ENCODE assay signal across 23 mouse cellular contexts in the genomic region with DNA sequence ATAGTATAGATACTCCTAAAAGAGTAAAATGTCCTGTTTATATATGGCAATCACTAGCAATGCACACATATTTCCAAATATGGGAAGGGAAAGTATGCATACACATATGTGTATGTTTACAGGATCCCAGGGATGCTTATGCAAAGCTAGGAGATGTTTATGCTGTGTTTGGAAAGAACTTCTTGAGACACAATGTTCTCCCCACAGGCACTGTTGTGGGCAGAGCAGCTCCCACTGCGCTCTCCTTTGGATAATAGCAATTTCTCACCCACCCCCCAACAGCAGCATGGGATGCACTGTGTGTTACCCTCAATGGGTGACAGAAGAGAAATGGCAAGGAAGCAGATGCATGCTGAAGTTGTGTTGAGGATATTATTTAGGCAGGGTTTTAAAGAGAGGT.
DNase-seq lines count a peak whose midpoint lies in the region; ATAC-seq and TF ChIP-seq lines count a peak whose summit lies in the region.
"Had no signal": no experiment of that assay in that cellular context is flagged by ENCODE, and none has a peak within 500 bp of the region (broad histone marks: within the 10 kb centered on the region; RNA-seq: fewer than 3 reads in every experiment).

No protein-coding gene starts in this region.

- DNase-seq in lung, embryonic 14.5 days = peak; percentile 53
- no peak for DNase-seq in lung, postnatal 25 days (ENCODE audit: low spot score)
- DNase-seq in lung, postnatal 4 days = no peak
- no peak for DNase-seq in stomach, postnatal 0 days (ENCODE audit: low spot score)
- no peak for DNase-seq in urinary bladder, postnatal 14 days (ENCODE audit: low spot score)
- DNase-seq: adrenal gland, adult 2 months; adrenal gland, postnatal 25 days; cerebellum, adult 11 months; cerebellum, adult 18-20 months; cerebellum, adult 8-10 months; cerebellum, adult 9-11 months; cerebellum, postnatal 14 days; cerebellum, postnatal 36 days; embryo, embryonic 11 days had no signal

- TF ChIP-seq EP300 in stomach, postnatal 0 days (optimal IDR thresholded peaks at IDR 0.05) = no peak

- H3K4me3 ChIP-seq in lung, embryonic 14.5 days (ENCODE audit: low read depth, low read length) = no peak overlapping the region
- no peak overlapping the region for H3K4me3 ChIP-seq in lung, embryonic 16.5 days (ENCODE audit: low read length)
- H3K4me3 ChIP-seq in stomach, embryonic 15.5 days (replicated peaks) = no peak overlapping the region
- H3K4me3 ChIP-seq in stomach, postnatal 0 days (ENCODE audit: low read depth, low read length) = no peak overlapping the region
- no peak overlapping the region for H3K4me3 ChIP-seq in stomach, embryonic 16.5 days (replicated peaks; ENCODE audit: low read length)
- H3K4me3 ChIP-seq: embryonic facial prominence, embryonic 13.5 days; embryonic facial prominence, embryonic 15.5 days; erythroblast, embryonic 14.5 days; forebrain, embryonic 10.5 days; forebrain, embryonic 12.5 days had no signal

- WGBS in lung, embryonic 14.5 days = 48% methylated on average over 1 of the region's 1 CpGs
- WGBS in lung, embryonic 16.5 days = 52% methylated on average over 1 of the region's 1 CpGs
- WGBS in stomach, embryonic 15.5 days = 81% methylated on average over 1 of the region's 1 CpGs
- 58% methylated on average over 1 of the region's 1 CpGs for WGBS in stomach, postnatal 0 days
- WGBS in stomach, embryonic 16.5 days = 61% methylated on average over 1 of the region's 1 CpGs

- no peaks in the 10 kb centered on the region for H3K27me3 ChIP-seq in lung, embryonic 14.5 days (ENCODE audit: insufficient read depth, low read length)
- no peaks in the 10 kb centered on the region for H3K27me3 ChIP-seq in lung, embryonic 16.5 days (ENCODE audit: control insufficient read depth, insufficient read depth, low read depth, low read length)
- H3K27me3 ChIP-seq in stomach, embryonic 15.5 days (replicated peaks) = no peaks in the 10 kb centered on the region
- no peaks in the 10 kb centered on the region for H3K27me3 ChIP-seq in stomach, postnatal 0 days (ENCODE audit: control insufficient read depth, insufficient read depth, low read length)
- no peaks in the 10 kb centered on the region for H3K27me3 ChIP-seq in stomach, embryonic 16.5 days (ENCODE audit: control insufficient read depth, insufficient read depth, low read length)
- H3K27me3 ChIP-seq: embryonic facial prominence, embryonic 13.5 days; embryonic facial prominence, embryonic 15.5 days; forebrain, embryonic 12.5 days had no signal

- H3K9ac ChIP-seq in lung, embryonic 14.5 days = no peak overlapping the region
- no peak overlapping the region for H3K9ac ChIP-seq in lung, embryonic 16.5 days (ENCODE audit: low read length)
- H3K9ac ChIP-seq in stomach, embryonic 15.5 days = no peak overlapping the region
- no peak overlapping the region for H3K9ac ChIP-seq in stomach, postnatal 0 days (ENCODE audit: low read length)
- no peak overlapping the region for H3K9ac ChIP-seq in stomach, embryonic 16.5 days (ENCODE audit: low read length)
- H3K9ac ChIP-seq: embryonic facial prominence, embryonic 13.5 days; embryonic facial prominence, embryonic 15.5 days; forebrain, embryonic 12.5 days had no signal

- H3K4me2 ChIP-seq in lung, embryonic 14.5 days = no peak overlapping the region
- H3K4me2 ChIP-seq in lung, embryonic 16.5 days (ENCODE audit: low read depth, low read length) = no peak overlapping the region
- H3K4me2 ChIP-seq in stomach, embryonic 15.5 days = no peak overlapping the region
- H3K4me2 ChIP-seq in stomach, postnatal 0 days (replicated peaks; ENCODE audit: low read depth) = no peak overlapping the region
- H3K4me2 ChIP-seq in stomach, embryonic 16.5 days (ENCODE audit: low read depth, low read length) = no peak overlapping the region
- H3K4me2 ChIP-seq: embryonic facial prominence, embryonic 13.5 days; embryonic facial prominence, embryonic 15.5 days; forebrain, embryonic 12.5 days had no signal

- H3K4me1 ChIP-seq in lung, embryonic 14.5 days (ENCODE audit: insufficient read depth) = no peaks in the 10 kb centered on the region
- no peaks in the 10 kb centered on the region for H3K4me1 ChIP-seq in lung, embryonic 16.5 days (replicated peaks; ENCODE audit: control insufficient read depth, insufficient read depth, low read length)
- no peaks in the 10 kb centered on the region for H3K4me1 ChIP-seq in stomach, embryonic 15.5 days
- no peaks in the 10 kb centered on the region for H3K4me1 ChIP-seq in stomach, postnatal 0 days (replicated peaks; ENCODE audit: control insufficient read depth, insufficient read depth)
- no peaks in the 10 kb centered on the region for H3K4me1 ChIP-seq in stomach, embryonic 16.5 days (ENCODE audit: control insufficient read depth, insufficient read depth, low read length)
- H3K4me1 ChIP-seq: embryonic facial prominence, embryonic 15.5 days; forebrain, embryonic 10.5 days; forebrain, embryonic 12.5 days had no signal

- no peak overlapping the region for H3K27ac ChIP-seq in lung, embryonic 14.5 days (ENCODE audit: low read depth)
- 0 out of 2 replicates have a peak overlapping the region, but pooled peaks have one; percentile 56 for H3K27ac ChIP-seq in lung, embryonic 16.5 days (ENCODE audit: low read length)
- 0 out of 2 replicates have a peak overlapping the region, but pooled peaks have one; percentile 8 for H3K27ac ChIP-seq in stomach, embryonic 15.5 days
- H3K27ac ChIP-seq in stomach, postnatal 0 days (replicated peaks) = no peak overlapping the region
- H3K27ac ChIP-seq in stomach, embryonic 16.5 days (ENCODE audit: low read length) = peak overlapping the region; percentile 46
- H3K27ac ChIP-seq: embryonic facial prominence, embryonic 13.5 days; embryonic facial prominence, embryonic 15.5 days; forebrain, embryonic 10.5 days; forebrain, embryonic 12.5 days had no signal

- TF ChIP-seq CTCF in lung, embryonic 14.5 days (IDR thresholded peaks at IDR 0.05; ENCODE audit: low read depth) = no peak
- TF ChIP-seq CTCF in stomach, postnatal 0 days (IDR thresholded peaks at IDR 0.05; ENCODE audit: low read depth) = no peak

- H3K36me3 ChIP-seq in lung, embryonic 14.5 days (ENCODE audit: insufficient read depth) = no peaks in the 10 kb centered on the region
- no peaks in the 10 kb centered on the region for H3K36me3 ChIP-seq in lung, embryonic 16.5 days (ENCODE audit: control insufficient read depth, insufficient read depth, low read length)
- no peaks in the 10 kb centered on the region for H3K36me3 ChIP-seq in stomach, embryonic 15.5 days
- no peaks in the 10 kb centered on the region for H3K36me3 ChIP-seq in stomach, postnatal 0 days (ENCODE audit: control insufficient read depth, insufficient read depth, low read length)
- H3K36me3 ChIP-seq in stomach, embryonic 16.5 days (ENCODE audit: control insufficient read depth, insufficient read depth, low read length) = no peaks in the 10 kb centered on the region
- H3K36me3 ChIP-seq: embryonic facial prominence, embryonic 13.5 days; embryonic facial prominence, embryonic 15.5 days; forebrain, embryonic 10.5 days; forebrain, embryonic 12.5 days had no signal

- peak; percentile 86 for ATAC-seq in lung, embryonic 14.5 days (ENCODE audit: insufficient read depth)
- ATAC-seq in lung, embryonic 16.5 days (ENCODE audit: low read depth) = peak; percentile 88
- ATAC-seq in stomach, embryonic 15.5 days (ENCODE audit: insufficient read depth, low FRiP score, low read depth) = no peak
- ATAC-seq in stomach, postnatal 0 days (ENCODE audit: low FRiP score, low TSS enrichment) = no peak
- peak; percentile 58; the same call in 1 of the 2 replicates for ATAC-seq in stomach, embryonic 16.5 days (ENCODE audit: insufficient read depth, low FRiP score)
- ATAC-seq: forebrain, embryonic 14.5 days had no signal

- no peaks in the 10 kb centered on the region for H3K9me3 ChIP-seq in lung, embryonic 14.5 days (ENCODE audit: low read depth, low read length)
- H3K9me3 ChIP-seq in lung, embryonic 16.5 days (ENCODE audit: control insufficient read depth, low read length) = no peaks in the 10 kb centered on the region
- no peaks in the 10 kb centered on the region for H3K9me3 ChIP-seq in stomach, embryonic 15.5 days
- H3K9me3 ChIP-seq in stomach, postnatal 0 days (ENCODE audit: control insufficient read depth, low read length) = no peaks in the 10 kb centered on the region
- H3K9me3 ChIP-seq in stomach, embryonic 16.5 days (replicated peaks; ENCODE audit: control insufficient read depth, low read length) = no peaks in the 10 kb centered on the region
- H3K9me3 ChIP-seq: embryonic facial prominence, embryonic 13.5 days; embryonic facial prominence, embryonic 15.5 days; forebrain, embryonic 10.5 days; forebrain, embryonic 12.5 days had no signal

Comparison
In these comparisons a context has a peak if more than half of its experiments do, and no peak if none do; other contexts are left out.
1. ATAC-seq: peak in lung, embryonic 14.5 days (single experiment), lung, embryonic 16.5 days (single experiment) and stomach, embryonic 16.5 days (single experiment); none in stomach, embryonic 15.5 days (single experiment) and stomach, postnatal 0 days (single experiment).
2. H3K27ac ChIP-seq: peak in lung, embryonic 16.5 days (single experiment), stomach, embryonic 15.5 days (single experiment) and stomach, embryonic 16.5 days (single experiment); none in lung, embryonic 14.5 days (single experiment) and stomach, postnatal 0 days (single experiment).